Mouse (Mus musculus) heart, postnatal 36 days (tissue): ENCODE measurements around the gene Zfp36. TPM values are rescaled to one million over a fixed set of nuclear protein-coding genes. Genes with fewer than 3 reads are reported as not detected.

Experiments
- DNase-seq, 2 experiments: peaks; one replicate each; pipeline ENCODE4 v3.0.0; 2021 to 2022
- intact Hi-C: fragments of 180-260 bp; cut with DNase I; formaldehyde crosslinking; loops from one replicate; pipeline ENCODE4 v1.15.1; 2025
- total RNA-seq, 2 experiments: library from RNA; stranded (reverse); gene quantifications; 2 replicates each; pipeline ENCODE4 v1.2.3; 2021

The Zfp36 gene
- total RNA-seq, 2 experiments from 2014 or later, result 14.7 to 29.0 TPM

- intact Hi-C loops, result loop anchor here (1.0 kb wide), 1 partner anchor 13 kb away; no protein-coding TSS in a partner anchor
- peak in 1 of 2 experiments; percentile 44 for DNase-seq
Measured at GRCm38 (mm10) chr7:28386007-28386406, 6.0 kb upstream of the Zfp36 start.

GRCm38 (mm10) chr7:28385196-28385595, 5.1 kb upstream of the Zfp36 start:
- intact Hi-C loops, result no loop called here
- no peak for DNase-seq

GRCm38 (mm10) chr7:28384162-28384561, 4.1 kb upstream of the Zfp36 start:
- DNase-seq, result no peak
- intact Hi-C loops, result no loop called here

GRCm38 (mm10) chr7:28383606-28384005, 3.6 kb upstream of the Zfp36 start:
- no peak for DNase-seq
- intact Hi-C loops, result no loop called here

GRCm38 (mm10) chr7:28382981-28383396, 2.9 kb upstream of the Zfp36 start:
- DNase-seq, result peak; percentile 54 to 55
- intact Hi-C loops, result no loop called here

GRCm38 (mm10) chr7:28382347-28382951, 2.4 kb upstream of the Zfp36 start:
- DNase-seq, result no peak
- intact Hi-C loops, result no loop called here

- DNase-seq, result peak; percentile 85 to 90
- intact Hi-C loops, result no loop called here
Measured at GRCm38 (mm10) chr7:28381938-28382337, 1.9 kb upstream of the Zfp36 start.

GRCm38 (mm10) chr7:28381017-28381790, 1.2 kb upstream of the Zfp36 start:
- DNase-seq, result peak; percentile 83 to 88
- intact Hi-C loops, result no loop called here

GRCm38 (mm10) chr7:28378769-28379651, 1.0 kb downstream of the Zfp36 start:
- intact Hi-C loops, result loop anchor here (5.0 to 10.0 kb wide), 3 partner anchors 428 to 1044 kb away; partner anchors contain the start of genes Hnrnpl and Ltbp4
- DNase-seq, result peak; percentile 99

GRCm38 (mm10) chr7:28378066-28378690, 1.9 kb downstream of the Zfp36 start:
- DNase-seq, result peak; percentile 72 to 83
- intact Hi-C loops, result loop anchor here (5.0 to 10.0 kb wide), 3 partner anchors 429 to 1043 kb away; partner anchors contain the start of genes Hnrnpl and Ltbp4

- peak in 1 of 2 experiments; percentile 56 for DNase-seq
- intact Hi-C loops, result loop anchor here (5.0 to 10.0 kb wide), 3 partner anchors 430 to 1043 kb away; partner anchors contain the start of genes Hnrnpl and Ltbp4
Measured at GRCm38 (mm10) chr7:28377190-28378065, 2.6 kb downstream of the Zfp36 start.

- intact Hi-C loops, result loop anchor here (5.0 to 10.0 kb wide), 3 partner anchors 431 to 1041 kb away; partner anchors contain the start of genes Hnrnpl and Ltbp4
- DNase-seq, result peak; percentile 85 to 88
Measured at GRCm38 (mm10) chr7:28376011-28376771, 3.9 kb downstream of the Zfp36 start.

- DNase-seq, result peak; percentile 90 to 91
- intact Hi-C loops, result loop anchor here (5.0 to 10.0 kb wide), 3 partner anchors 432 to 1041 kb away; partner anchors contain the start of genes Hnrnpl and Ltbp4
Measured at GRCm38 (mm10) chr7:28375176-28375921, 4.7 kb downstream of the Zfp36 start.

- no peak for DNase-seq
- intact Hi-C loops, result loop anchor here (5.0 to 10.0 kb wide), 3 partner anchors 433 to 1040 kb away; partner anchors contain the start of genes Hnrnpl and Ltbp4
Measured at GRCm38 (mm10) chr7:28374647-28375046, 5.4 kb downstream of the Zfp36 start.

GRCm38 (mm10) chr7:28373891-28374495, 6.1 kb downstream of the Zfp36 start:
- intact Hi-C loops, result loop anchor here (1.0 to 10.0 kb wide), 3 partner anchors 12 to 1039 kb away; partner anchors contain the start of gene Ltbp4
- no peak for DNase-seq

GRCm38 (mm10) chr7:28373131-28373581, 6.9 kb downstream of the Zfp36 start:
- peak; percentile 83 for DNase-seq
- intact Hi-C loops, result loop anchor here (1.0 to 10.0 kb wide), 3 partner anchors 13 to 1038 kb away; partner anchors contain the start of gene Ltbp4
